Mouse (Mus musculus): ENCODE data around the gene Kiz.

Kiz gene

GRCm38 (mm10) chr2:146871300-146872269 lies 15.9 kb downstream of the Kiz start:
- no peak for DNase-seq

- no peak for DNase-seq
These were observed 17.0 kb downstream of the Kiz start for GRCm38 (mm10) chr2:146872697-146873096.

GRCm38 (mm10) chr2:146873881-146874441 lies 18.3 kb downstream of the Kiz start:
- peak; percentile 35 to 51 for DNase-seq

- DNase-seq: no peak
These were observed 21.9 kb downstream of the Kiz start for GRCm38 (mm10) chr2:146877423-146878098.

- DNase-seq: no peak
These were observed 26.0 kb downstream of the Kiz start for GRCm38 (mm10) chr2:146881623-146882022.

- no peak for DNase-seq
These were observed 28.7 kb downstream of the Kiz start for GRCm38 (mm10) chr2:146884291-146884855.

- no peak for DNase-seq
These were observed 33.2 kb downstream of the Kiz start for GRCm38 (mm10) chr2:146888786-146889414.

GRCm38 (mm10) chr2:146898977-146899376 lies 43.3 kb downstream of the Kiz start:
- peak; percentile 17 to 20 for DNase-seq

- DNase-seq: no peak
These were observed 60.4 kb downstream of the Kiz start for GRCm38 (mm10) chr2:146916085-146916484.

GRCm38 (mm10) chr2:146917770-146918169 lies 62.1 kb downstream of the Kiz start:
- no peak for DNase-seq

- no peak for DNase-seq
These were observed 64.9 kb downstream of the Kiz start for GRCm38 (mm10) chr2:146920375-146921160.

GRCm38 (mm10) chr2:146925296-146925695 lies 69.6 kb downstream of the Kiz start:
- DNase-seq: no peak

- no peak for DNase-seq
These were observed 70.2 kb downstream of the Kiz start for GRCm38 (mm10) chr2:146925846-146926245.

- no peak for DNase-seq
These were observed 92.6 kb downstream of the Kiz start for GRCm38 (mm10) chr2:146948223-146948776.

- no peak for DNase-seq
These were observed 100.7 kb downstream of the Kiz start for GRCm38 (mm10) chr2:146956366-146956765.

- DNase-seq: peak; percentile 32 to 57
These were observed 102.8 kb downstream of the Kiz start for GRCm38 (mm10) chr2:146958398-146958911.

- peak; percentile 94 to 97 for DNase-seq
These were observed 103.5 kb downstream of the Kiz start for GRCm38 (mm10) chr2:146958951-146959821.

- no peak for DNase-seq
These were observed 119.4 kb downstream of the Kiz start for GRCm38 (mm10) chr2:146975024-146975423.

- DNase-seq: peak; percentile 29 to 57
These were observed 119.9 kb downstream of the Kiz start for GRCm38 (mm10) chr2:146975453-146976028.

GRCm38 (mm10) chr2:146982786-146983185 lies 127.1 kb downstream of the Kiz start:
- DNase-seq: no peak

All from cerebellum, postnatal 10 days (tissue).